Mouse (Mus musculus) heart, embryonic 13.5 days (tissue): ENCODE data around the gene Lmcd1. TPM values are rescaled to one million over a fixed set of nuclear protein-coding genes. Genes with fewer than 3 reads are reported as not detected.

ENCODE experiments used
- ATAC-seq: fragments of 200-750 bp; cut with Nextera tagmentation; 2 replicates; pipeline ENCODE4 v1.8.0; 2017; ENCODE audit warnings: moderate TSS enrichment; ENCODE audit not compliant: insufficient number of reproducible peaks, low FRiP score, low TSS enrichment; ENCODE audit errors: extremely low read depth
- H3K27ac ChIP-seq: fragments of 300-500 bp; sonication (generic); replicated peaks from 2 replicates; pipeline ENCODE4 v1.5.1; 2015; ENCODE audit warnings: moderate library complexity, mild to moderate bottlenecking, inconsistent platforms
- H3K27me3 ChIP-seq: fragments of 300-500 bp; sonication (generic); replicated peaks from 2 replicates; pipeline ENCODE4 v1.6.1; 2015; ENCODE audit warnings: mild to moderate bottlenecking, inconsistent platforms
- H3K36me3 ChIP-seq: fragments of 300-500 bp; sonication (generic); 2 replicates; pipeline ENCODE4 v1.6.1; 2015; ENCODE audit warnings: mild to moderate bottlenecking, inconsistent platforms
- H3K4me1 ChIP-seq: fragments of 300-500 bp; sonication (generic); 2 replicates; pipeline ENCODE4 v1.6.1; 2015; ENCODE audit warnings: inconsistent platforms
- H3K4me2 ChIP-seq: fragments of 300-500 bp; sonication (generic); 2 replicates; pipeline ENCODE4 v1.6.1; 2015; ENCODE audit warnings: inconsistent platforms, mild to moderate bottlenecking, moderate library complexity
- H3K4me3 ChIP-seq: fragments of 300-500 bp; sonication (generic); 2 replicates; pipeline ENCODE4 v1.5.1; 2015; ENCODE audit warnings: moderate library complexity, mild to moderate bottlenecking, inconsistent platforms
- H3K9ac ChIP-seq: fragments of 300-500 bp; sonication (generic); 2 replicates; pipeline ENCODE4 v1.6.1; 2015; ENCODE audit warnings: inconsistent platforms, mild to moderate bottlenecking, moderate library complexity
- H3K9me3 ChIP-seq: fragments of 300-500 bp; sonication (generic); 2 replicates; pipeline ENCODE4 v1.6.1; 2016; ENCODE audit warnings: inconsistent platforms
- WGBS: fragments of 180-500 bp; shearing (Covaris S2); methylation state at CpG from one replicate; pipeline ENCODE4 v1.1.7; 2015; ENCODE audit warnings: mixed read lengths; 5-methylcytosine and 5-hydroxymethylcytosine counted together
- polyA plus RNA-seq: library from polyadenylated mRNA; unstranded; fragments of >200 nt; fragmentation: Nextera tagmentation; extraction: Ambion mirVana; gene quantifications from 2 replicates; pipeline ENCODE4 v1.2.1, GENCODE M21; 2015

The Lmcd1 gene
- polyA plus RNA-seq, 1 experiment from 2014 or later: 47.8 TPM

GRCm38 (mm10) chr6:112288271-112288670 lies 14.7 kb downstream of the Lmcd1 start:
- Histone ChIP-seq H3K27me3 (no peaks in the 10 kb centered on the region), H3K36me3 (peaks cover 24% of the 10 kb centered on the region), H3K4me3 (no peak overlapping the region), H3K4me1 (peaks cover 37% of the 10 kb centered on the region), H3K9me3 (0 out of 2 replicates have a peak, but pooled peaks cover 3% of the 10 kb centered on the region), H3K27ac (peak overlapping the region; percentile 45), H3K9ac (no peak overlapping the region), H3K4me2 (no peak overlapping the region)
- 73% methylated on average over 3 of the region's 3 CpGs for WGBS
- no peak for ATAC-seq

GRCm38 (mm10) chr6:112291146-112291545 lies 17.6 kb downstream of the Lmcd1 start:
- no peak overlapping the region for H3K4me2 ChIP-seq
- no peak overlapping the region for H3K9ac ChIP-seq
- no peak for ATAC-seq
- H3K9me3 ChIP-seq: 0 out of 2 replicates have a peak, but pooled peaks cover under 1% of the 10 kb centered on the region
- no peak overlapping the region for H3K27ac ChIP-seq
- peaks cover 65% of the 10 kb centered on the region for H3K4me1 ChIP-seq
- WGBS: 59% methylated on average over 4 of the region's 4 CpGs
- no peak overlapping the region for H3K4me3 ChIP-seq
- H3K36me3 ChIP-seq: peaks cover 18% of the 10 kb centered on the region
- H3K27me3 ChIP-seq: no peaks in the 10 kb centered on the region

GRCm38 (mm10) chr6:112293320-112293719 lies 19.8 kb downstream of the Lmcd1 start:
- peak overlapping the region; percentile 24; the same call in 1 of the 2 replicates for H3K27ac ChIP-seq
- ATAC-seq: no peak
- WGBS: 24% methylated on average over 5 of the region's 5 CpGs
- H3K9ac ChIP-seq: no peak overlapping the region
- no peak overlapping the region for H3K4me3 ChIP-seq
- H3K4me1 ChIP-seq: peaks cover 54% of the 10 kb centered on the region
- no peaks in the 10 kb centered on the region for H3K9me3 ChIP-seq
- H3K4me2 ChIP-seq: no peak overlapping the region
- H3K36me3 ChIP-seq: peaks cover 5% of the 10 kb centered on the region
- H3K27me3 ChIP-seq: no peaks in the 10 kb centered on the region

GRCm38 (mm10) chr6:112295269-112295668 lies 21.7 kb downstream of the Lmcd1 start:
- H3K4me3 ChIP-seq: no peak overlapping the region
- no peaks in the 10 kb centered on the region for H3K27me3 ChIP-seq
- no peak overlapping the region for H3K9ac ChIP-seq
- peaks cover 5% of the 10 kb centered on the region for H3K36me3 ChIP-seq
- H3K27ac ChIP-seq: no peak overlapping the region
- H3K4me1 ChIP-seq: peaks cover 56% of the 10 kb centered on the region
- ATAC-seq: no peak
- H3K9me3 ChIP-seq: no peaks in the 10 kb centered on the region
- no peak overlapping the region for H3K4me2 ChIP-seq
- 24% methylated on average over 3 of the region's 3 CpGs for WGBS

GRCm38 (mm10) chr6:112300146-112300545 lies 26.6 kb downstream of the Lmcd1 start:
- WGBS: 68% methylated on average over 7 of the region's 7 CpGs
- H3K4me2 ChIP-seq: no peak overlapping the region
- ATAC-seq: no peak

GRCm38 (mm10) chr6:112300633-112301032 lies 27.1 kb downstream of the Lmcd1 start:
- H3K4me1 ChIP-seq: peaks cover 55% of the 10 kb centered on the region
- 94% methylated on average over 1 of the region's 1 CpGs for WGBS
- H3K27me3 ChIP-seq: no peaks in the 10 kb centered on the region
- ATAC-seq: no peak
- no peak overlapping the region for H3K4me3 ChIP-seq
- no peaks in the 10 kb centered on the region for H3K36me3 ChIP-seq
- H3K9me3 ChIP-seq: no peaks in the 10 kb centered on the region
- no peak overlapping the region for H3K9ac ChIP-seq
- no peak overlapping the region for H3K4me2 ChIP-seq
- no peak overlapping the region for H3K27ac ChIP-seq

More at GRCm38 (mm10) chr6:112300146-112300545, 26.6 kb downstream of the Lmcd1 start:
- no peak overlapping the region for H3K27ac ChIP-seq
- H3K27me3 ChIP-seq: no peaks in the 10 kb centered on the region
- H3K4me1 ChIP-seq: peaks cover 56% of the 10 kb centered on the region
- H3K9me3 ChIP-seq: no peaks in the 10 kb centered on the region
- no peak overlapping the region for H3K9ac ChIP-seq
- no peak overlapping the region for H3K4me3 ChIP-seq
- H3K36me3 ChIP-seq: no peaks in the 10 kb centered on the region

- ATAC-seq: no peak
- H3K4me2 ChIP-seq: no peak overlapping the region
- H3K4me3 ChIP-seq: no peak overlapping the region
- H3K9ac ChIP-seq: 0 out of 2 replicates have a peak overlapping the region, but pooled peaks have one; percentile 21
- no peaks in the 10 kb centered on the region for H3K27me3 ChIP-seq
- H3K9me3 ChIP-seq: no peaks in the 10 kb centered on the region
- peaks cover 51% of the 10 kb centered on the region for H3K4me1 ChIP-seq
- 18% methylated on average over 7 of the region's 7 CpGs for WGBS
- H3K27ac ChIP-seq: peak overlapping the region; percentile 69
- H3K36me3 ChIP-seq: peaks cover 6% of the 10 kb centered on the region
These were observed 28.7 kb downstream of the Lmcd1 start for GRCm38 (mm10) chr6:112302248-112302647.

- Histone ChIP-seq H3K27ac (peak overlapping the region; percentile 69), H3K4me3 (no peak overlapping the region), H3K27me3 (no peaks in the 10 kb centered on the region), H3K36me3 (peaks cover 12% of the 10 kb centered on the region), H3K9me3 (no peaks in the 10 kb centered on the region), H3K9ac (0 out of 2 replicates have a peak overlapping the region, but pooled peaks have one; percentile 1), H3K4me1 (peaks cover 51% of the 10 kb centered on the region), H3K4me2 (no peak overlapping the region)
- no peak for ATAC-seq
- WGBS: 43% methylated on average over 9 of the region's 9 CpGs
These were observed 29.3 kb downstream of the Lmcd1 start for GRCm38 (mm10) chr6:112302814-112303383.

- WGBS: 30% methylated on average over 8 of the region's 8 CpGs
- Histone ChIP-seq H3K4me3 (no peak overlapping the region), H3K9me3 (no peaks in the 10 kb centered on the region), H3K9ac (0 out of 2 replicates have a peak overlapping the region, but pooled peaks have one; percentile 8), H3K27ac (peak overlapping the region; percentile 17; the same call in 1 of the 2 replicates), H3K27me3 (no peaks in the 10 kb centered on the region), H3K36me3 (peaks cover 12% of the 10 kb centered on the region), H3K4me1 (peaks cover 65% of the 10 kb centered on the region), H3K4me2 (peak overlapping the region; percentile 25; the same call in 1 of the 2 replicates)
- ATAC-seq: no peak
These were observed 31.2 kb downstream of the Lmcd1 start for GRCm38 (mm10) chr6:112304751-112305150.

GRCm38 (mm10) chr6:112309330-112309938 lies 35.9 kb downstream of the Lmcd1 start:
- no peaks in the 10 kb centered on the region for H3K27me3 ChIP-seq
- peaks cover 32% of the 10 kb centered on the region for H3K4me1 ChIP-seq
- H3K4me3 ChIP-seq: no peak overlapping the region
- H3K36me3 ChIP-seq: peaks cover 55% of the 10 kb centered on the region
- no peak overlapping the region for H3K4me2 ChIP-seq
- ATAC-seq: no peak
- WGBS: 45% methylated on average over 6 of the region's 6 CpGs
- no peak overlapping the region for H3K9ac ChIP-seq
- H3K27ac ChIP-seq: no peak overlapping the region; the same call in 1 of the 2 replicates
- no peaks in the 10 kb centered on the region for H3K9me3 ChIP-seq

GRCm38 (mm10) chr6:112311385-112311784 lies 37.8 kb downstream of the Lmcd1 start:
- peaks cover 73% of the 10 kb centered on the region for H3K36me3 ChIP-seq
- no peaks in the 10 kb centered on the region for H3K27me3 ChIP-seq
- H3K27ac ChIP-seq: no peak overlapping the region
- no peak overlapping the region for H3K9ac ChIP-seq
- WGBS: 44% methylated on average over 4 of the region's 4 CpGs
- H3K4me3 ChIP-seq: no peak overlapping the region
- H3K9me3 ChIP-seq: no peaks in the 10 kb centered on the region
- H3K4me2 ChIP-seq: no peak overlapping the region
- ATAC-seq: no peak
- peaks cover 21% of the 10 kb centered on the region for H3K4me1 ChIP-seq

GRCm38 (mm10) chr6:112319449-112319848 lies 45.9 kb downstream of the Lmcd1 start:
- WGBS: 82% methylated on average over 4 of the region's 4 CpGs
- Histone ChIP-seq H3K36me3 (peaks cover 63% of the 10 kb centered on the region), H3K4me2 (no peak overlapping the region), H3K27ac (no peak overlapping the region), H3K27me3 (no peaks in the 10 kb centered on the region), H3K4me3 (no peak overlapping the region), H3K4me1 (no peaks in the 10 kb centered on the region), H3K9ac (no peak overlapping the region), H3K9me3 (no peaks in the 10 kb centered on the region)
- no peak for ATAC-seq
